Mouse (Mus musculus): ENCODE results near the gene Fbxl8.

- TF ChIP-seq POLR2A (IDR thresholded peaks at IDR 0.05; ENCODE audit: control insufficient read depth, low read depth, low read length) (no peak), CTCF (IDR thresholded peaks at IDR 0.05; ENCODE audit: control insufficient read depth, insufficient read depth, insufficient replicate concordance, low read depth, low read length) (no peak)
Measured at GRCm38 (mm10) chr8:105225917-105226316, 38.5 kb upstream of the Fbxl8 start.

Data from testis, adult 2 months (tissue).